Mouse (Mus musculus) cerebellum, adult 2 months (tissue): ENCODE data around the gene Cacng8.

Experiments used
- CTCF ChIP-seq: fragments of 200-500 bp; IDR thresholded peaks from 2 replicates; pipeline ENCODE4 v1.5.1; 2011; ENCODE audit warnings: low read depth, mild to moderate bottlenecking, control low read depth, low read length, moderate library complexity, borderline replicate concordance; ENCODE audit not compliant: insufficient read depth
- POLR2A ChIP-seq: fragments of 200-500 bp; IDR thresholded peaks from 2 replicates; pipeline ENCODE4 v1.6.1; 2011; ENCODE audit warnings: low read length, control low read depth, borderline replicate concordance; ENCODE audit not compliant: insufficient read depth

- TF ChIP-seq CTCF, result no peak
- no peak for TF ChIP-seq POLR2A
Observed at GRCm38 (mm10) chr7:3440526-3440925, 50.0 kb downstream of the Cacng8 start.
